Mouse (Mus musculus) heart, embryonic 14.5 days (tissue): ENCODE results near the gene Coq9. TPM values are rescaled to one million over a fixed set of nuclear protein-coding genes. Genes with fewer than 3 reads are reported as not detected.

ENCODE experiments used
- ATAC-seq: fragments of 200-750 bp; cut with Nextera tagmentation; 2 replicates; pipeline ENCODE4 v1.8.0; 2017; ENCODE audit warnings: low read depth, moderate TSS enrichment; ENCODE audit not compliant: insufficient number of reproducible peaks, insufficient read depth, low FRiP score
- H3K27ac ChIP-seq, 2 experiments: fragments of 200-500 bp in 1 of 2; fragments of 300-500 bp in 1 of 2; sonication (generic) in 1 of 2; replicated peaks in 1 of 2; 2 replicates each; pipeline ENCODE4 v1.5.1; 2012 to 2014; ENCODE audit warnings: low read depth in 2 of 2, low read length in 2 of 2, control low read depth in 1 of 2, mild to moderate bottlenecking in 1 of 2, mixed read lengths in 1 of 2; ENCODE audit not compliant: control insufficient read depth in 1 of 2, insufficient read depth in 1 of 2
- H3K27me3 ChIP-seq: fragments of 300-500 bp; sonication (generic); 2 replicates; pipeline ENCODE4 v1.6.1; 2014; ENCODE audit warnings: mild to moderate bottlenecking, low read length, control low read depth; ENCODE audit not compliant: control insufficient read depth, insufficient read depth
- H3K36me3 ChIP-seq: fragments of 300-500 bp; sonication (generic); 2 replicates; pipeline ENCODE4 v1.6.1; 2014; ENCODE audit warnings: mild to moderate bottlenecking, control low read depth, low read length, mixed read lengths; ENCODE audit not compliant: control insufficient read depth, insufficient read depth
- H3K4me1 ChIP-seq, 2 experiments: fragments of 200-500 bp in 1 of 2; fragments of 300-500 bp in 1 of 2; sonication (generic) in 1 of 2; 2 replicates each; pipeline ENCODE4 v1.6.1; 2012 to 2014; ENCODE audit warnings: low read length in 2 of 2, control low read depth in 1 of 2, mixed read lengths in 1 of 2; ENCODE audit not compliant: control insufficient read depth in 2 of 2, insufficient read depth in 2 of 2
- H3K4me2 ChIP-seq: fragments of 300-500 bp; sonication (generic); 2 replicates; pipeline ENCODE4 v1.6.1; 2014; ENCODE audit warnings: mild to moderate bottlenecking, low read length
- H3K4me3 ChIP-seq, 2 experiments: fragments of 200-500 bp in 1 of 2; fragments of 300-500 bp in 1 of 2; sonication (generic) in 1 of 2; 2 replicates each; pipeline ENCODE4 v1.5.1; 2012 to 2014; ENCODE audit warnings: low read length in 2 of 2, mild to moderate bottlenecking in 2 of 2, control low read depth in 1 of 2, low read depth in 1 of 2, moderate library complexity in 1 of 2; ENCODE audit not compliant: control insufficient read depth in 1 of 2, insufficient read depth in 1 of 2
- H3K9ac ChIP-seq: fragments of 300-500 bp; sonication (generic); 2 replicates; pipeline ENCODE4 v1.6.1; 2014; ENCODE audit warnings: mild to moderate bottlenecking, low read length
- H3K9me3 ChIP-seq: fragments of 300-500 bp; sonication (generic); 2 replicates; pipeline ENCODE4 v1.6.1; 2016; ENCODE audit warnings: low read length, control low read depth; ENCODE audit not compliant: control insufficient read depth
- WGBS: fragments of 180-500 bp; shearing (Covaris S2); extraction: QIAGEN DNeasy Blood & Tissue Kit; methylation state at CpG from one replicate; pipeline ENCODE4 v1.1.7; 2014; 5-methylcytosine and 5-hydroxymethylcytosine counted together
- polyA plus RNA-seq: library from polyadenylated mRNA; unstranded; fragments of >200 nt; fragmentation: Nextera tagmentation; extraction: Ambion mirVana; gene quantifications from 2 replicates; pipeline ENCODE4 v1.2.1, GENCODE M21; 2014

Coq9 gene
- polyA plus RNA-seq, 1 experiment from 2014 or later: 181 TPM

DNA sequence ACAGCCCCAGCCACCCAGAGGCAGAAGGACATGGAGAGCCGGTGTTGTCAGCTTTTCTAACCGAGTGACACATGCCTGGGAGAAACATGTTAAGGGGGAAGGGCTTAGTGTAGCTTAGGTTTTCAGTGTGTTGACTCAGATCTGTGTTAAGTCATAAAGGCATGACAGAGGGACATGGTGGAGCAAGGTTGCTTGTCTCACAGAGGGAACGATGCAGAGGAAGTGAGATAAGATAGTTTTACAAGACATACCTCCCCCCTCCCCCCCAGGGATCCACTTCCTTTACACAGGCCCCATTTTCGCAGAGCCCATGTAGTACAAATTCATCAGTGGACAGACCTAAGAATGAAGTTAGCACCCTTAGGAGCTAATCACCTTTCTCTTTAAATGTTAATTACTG lies 35.7 kb upstream of the Coq9 start:
- no peaks in the 10 kb centered on the region for H3K27me3 ChIP-seq
- no peak for ATAC-seq
- H3K4me3 ChIP-seq: no peak overlapping the region
- H3K4me2 ChIP-seq: no peak overlapping the region
- no peak overlapping the region for H3K9ac ChIP-seq
- H3K4me1 ChIP-seq: peaks cover 8 to 20% of the 10 kb centered on the region in 2 experiments; a peak in 3 of 4 replicates
- no peak overlapping the region for H3K27ac ChIP-seq
- H3K9me3 ChIP-seq: no peaks in the 10 kb centered on the region
- no peaks in the 10 kb centered on the region for H3K36me3 ChIP-seq
- 31% methylated on average over 4 of the region's 4 CpGs for WGBS

DNA sequence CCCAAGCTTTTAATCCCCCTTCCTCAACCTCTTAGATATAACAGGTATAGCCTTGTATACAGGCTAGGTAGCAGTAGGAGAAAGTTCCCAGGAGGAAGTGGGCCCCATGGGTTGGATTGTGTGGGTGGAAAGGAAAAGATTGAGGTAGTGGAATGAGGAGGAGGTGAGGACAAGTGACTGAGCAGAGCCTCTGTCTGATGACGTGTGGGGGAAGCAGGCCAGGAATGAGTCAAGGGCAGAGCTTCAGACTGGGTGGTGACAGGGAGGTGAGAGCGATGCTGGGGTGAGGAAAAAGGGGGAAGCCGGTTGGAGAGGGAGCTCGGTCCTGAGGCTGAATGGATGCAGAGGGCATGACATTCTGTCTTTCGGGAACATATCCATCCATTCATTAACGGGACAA lies 34.6 kb upstream of the Coq9 start:
- no peak overlapping the region for H3K4me3 ChIP-seq
- H3K27me3 ChIP-seq: no peaks in the 10 kb centered on the region
- H3K4me1 ChIP-seq: peaks cover 8 to 20% of the 10 kb centered on the region in 2 experiments; a peak in 3 of 4 replicates
- no peak for ATAC-seq
- no peaks in the 10 kb centered on the region for H3K36me3 ChIP-seq
- no peaks in the 10 kb centered on the region for H3K9me3 ChIP-seq
- no peak overlapping the region for H3K4me2 ChIP-seq
- H3K9ac ChIP-seq: no peak overlapping the region
- H3K27ac ChIP-seq: no peak overlapping the region
- 13% methylated on average over 6 of the region's 6 CpGs for WGBS

DNA sequence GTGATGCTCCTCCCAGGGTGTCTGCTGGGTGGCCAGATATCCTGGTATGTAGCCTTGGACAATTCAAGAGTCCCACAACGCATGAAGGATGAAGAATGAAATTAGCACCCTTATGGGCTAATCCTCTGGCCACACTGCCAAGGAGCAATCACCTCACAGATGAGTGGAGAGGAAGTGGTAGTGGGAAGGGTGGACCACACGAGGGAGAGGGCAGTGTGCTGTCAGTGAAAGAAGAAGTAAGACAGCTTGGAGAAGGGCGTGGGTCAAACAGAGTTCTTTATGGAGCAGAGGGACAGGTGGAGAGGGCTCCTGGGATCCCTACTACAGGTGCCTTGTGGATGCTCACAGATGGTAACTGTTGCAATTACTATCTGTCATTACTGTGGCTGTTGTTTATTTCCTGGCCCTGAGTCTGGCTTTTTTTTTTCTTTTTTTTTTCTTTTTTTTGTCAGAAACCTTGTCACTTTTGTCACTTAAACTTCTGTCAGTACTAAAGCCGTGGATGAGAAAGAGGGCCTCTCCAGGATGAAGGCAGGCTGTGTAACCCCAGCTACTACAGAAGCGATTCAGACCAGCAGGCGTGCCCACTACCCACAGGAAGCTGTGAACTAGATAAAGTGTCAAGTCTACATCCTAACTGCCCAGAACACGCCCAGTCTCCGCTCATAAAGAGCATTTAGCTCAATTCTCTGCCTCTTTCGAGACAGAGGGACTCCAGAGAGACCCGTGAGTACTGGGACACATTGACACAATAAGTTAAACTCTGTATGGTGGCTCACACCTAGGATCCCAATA lies 33.4 kb upstream of the Coq9 start:
- no peak for ATAC-seq
- Histone ChIP-seq H3K4me1 (peaks cover 8 to 20% of the 10 kb centered on the region in 2 experiments; a peak in 3 of 4 replicates), H3K27ac (no peak overlapping the region), H3K36me3 (no peaks in the 10 kb centered on the region), H3K4me2 (no peak overlapping the region), H3K4me3 (no peak overlapping the region), H3K9me3 (no peaks in the 10 kb centered on the region), H3K27me3 (no peaks in the 10 kb centered on the region), H3K9ac (no peak overlapping the region)
- WGBS: 66% methylated on average over 10 of the region's 10 CpGs

DNA sequence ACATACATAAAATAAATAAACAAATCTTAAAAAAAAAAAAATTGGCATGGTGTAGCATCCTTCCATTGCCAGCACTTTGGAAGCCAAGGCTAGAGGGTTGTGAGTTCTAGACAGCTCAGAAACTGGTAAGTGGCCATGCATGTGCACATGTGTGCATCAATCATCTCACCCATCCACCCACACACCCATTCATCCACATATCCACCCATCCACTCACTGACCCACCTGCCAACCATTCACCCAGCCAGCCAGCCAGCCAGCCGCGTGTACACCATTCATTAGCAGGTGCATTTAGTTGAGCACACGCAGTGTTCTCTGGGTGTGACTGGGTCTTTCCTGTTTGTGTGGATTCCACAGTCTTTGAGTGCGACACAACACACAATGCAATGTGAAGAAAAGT lies 32.3 kb upstream of the Coq9 start:
- Histone ChIP-seq H3K4me2 (no peak overlapping the region), H3K4me1 (peaks cover 8 to 13% of the 10 kb centered on the region in 2 experiments; a peak in 3 of 4 replicates), H3K9ac (no peak overlapping the region), H3K36me3 (no peaks in the 10 kb centered on the region), H3K27ac (no peak overlapping the region), H3K4me3 (no peak overlapping the region), H3K27me3 (no peaks in the 10 kb centered on the region), H3K9me3 (no peaks in the 10 kb centered on the region)
- 81% methylated on average over 4 of the region's 4 CpGs for WGBS
- ATAC-seq: no peak

DNA sequence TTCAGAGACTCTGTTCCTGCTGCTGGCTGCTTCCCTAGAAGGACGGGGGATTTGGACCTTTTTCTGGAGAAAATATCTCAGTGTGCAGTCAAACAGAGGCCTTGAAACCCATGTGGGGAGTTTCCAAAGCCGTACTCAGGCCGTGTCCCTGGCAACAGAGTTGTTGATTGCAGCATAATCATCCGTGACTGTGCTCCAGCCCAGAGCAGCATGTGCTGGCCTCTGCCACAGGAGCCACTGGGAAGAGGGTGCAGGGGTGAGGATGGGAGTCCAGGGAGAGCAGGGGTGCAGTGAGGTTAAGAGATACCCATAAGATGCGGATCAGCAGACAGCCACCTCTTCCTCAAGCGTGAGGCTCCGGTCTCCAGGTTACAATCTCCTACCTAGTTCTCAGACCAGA lies 30.6 kb upstream of the Coq9 start:
- Histone ChIP-seq H3K27me3 (no peaks in the 10 kb centered on the region), H3K4me1 (peaks cover 4% of the 10 kb centered on the region in 2 experiments; a peak in 2 of 4 replicates), H3K4me2 (no peak overlapping the region), H3K4me3 (no peak overlapping the region), H3K9me3 (no peaks in the 10 kb centered on the region), H3K27ac (no peak overlapping the region), H3K36me3 (no peaks in the 10 kb centered on the region), H3K9ac (no peak overlapping the region)
- 55% methylated on average over 7 of the region's 7 CpGs for WGBS
- no peak for ATAC-seq

DNA sequence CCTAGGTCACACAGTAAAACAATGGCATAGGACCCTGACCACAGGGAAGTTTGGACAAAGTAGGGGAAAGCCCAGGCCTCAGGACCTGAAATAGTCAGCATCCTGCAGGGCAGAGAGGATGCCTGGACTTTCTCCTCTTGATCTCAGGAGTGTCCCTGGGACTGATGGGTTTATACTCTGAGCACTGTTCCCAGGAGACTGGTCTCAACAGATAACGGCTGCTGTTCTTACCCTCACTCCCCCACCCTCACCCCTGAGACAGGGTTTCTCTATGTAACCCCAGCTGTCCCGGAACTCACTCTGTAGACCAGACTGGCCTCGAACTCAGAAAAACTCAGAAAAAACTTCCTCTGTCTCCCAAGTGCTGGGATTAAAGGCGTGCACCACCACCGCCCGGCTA lies 29.7 kb upstream of the Coq9 start:
- no peaks in the 10 kb centered on the region for H3K36me3 ChIP-seq
- H3K27me3 ChIP-seq: no peaks in the 10 kb centered on the region
- no peak for ATAC-seq
- H3K9ac ChIP-seq: no peak overlapping the region
- peaks cover 4 to 6% of the 10 kb centered on the region in 2 experiments; a peak in 1 of 4 replicates for H3K4me1 ChIP-seq
- H3K9me3 ChIP-seq: no peaks in the 10 kb centered on the region
- WGBS: 80% methylated on average over 6 of the region's 6 CpGs
- H3K27ac ChIP-seq: no peak overlapping the region
- H3K4me3 ChIP-seq: no peak overlapping the region
- H3K4me2 ChIP-seq: no peak overlapping the region

- 14% methylated on average over 3 of the region's 3 CpGs for WGBS
- H3K9ac ChIP-seq: no peak within 1 kb of the TSS
- no peak within 1 kb of the TSS for H3K4me2 ChIP-seq
- H3K27ac ChIP-seq: no peak within 1 kb of the TSS
- H3K36me3 ChIP-seq: no peaks in the 10 kb centered on the region
- H3K4me1 ChIP-seq: peaks cover 0 to 3% of the 10 kb centered on the region in 2 experiments; a peak in 1 of 4 replicates
- no peaks in the 10 kb centered on the region for H3K27me3 ChIP-seq
- H3K9me3 ChIP-seq: no peaks in the 10 kb centered on the region
- H3K4me3 ChIP-seq: no peak within 1 kb of the TSS
- ATAC-seq: no peak
Measured at GRCm38 (mm10) chr8:94810153-94810552, 28.0 kb upstream of the Coq9 start, which contains the start of gene Ccl17. TSS of gene Ccl17 (plus strand) at chr8:94810453.
